Mouse (Mus musculus): ENCODE results near the gene Rapgef1. TPM values are rescaled to one million over a fixed set of nuclear protein-coding genes. Genes with fewer than 3 reads are reported as not detected.
"Not testable (repeated sequence)": the region's sequence is repeated elsewhere in the genome, so short reads cannot be mapped to it uniquely, and the experiment has no call there.

Rapgef1 gene
- polyA plus RNA-seq, 1 experiment from 2014 or later = 15.1 TPM

GRCm38 (mm10) chr2:29771611-29772461 lies 152.3 kb downstream of the Rapgef1 start:
- peak overlapping the region; percentile 38 for H3K27ac ChIP-seq (ENCODE audit: low read depth)
- H3K36me3 ChIP-seq (ENCODE audit: control insufficient read depth, insufficient read depth, low read length) = peaks cover 8% of the 10 kb centered on the region
- ATAC-seq (replicated peaks; ENCODE audit: low FRiP score, low TSS enrichment, low read depth) (peak; percentile 9), DNase-seq (ENCODE audit: low spot score) (no peak)
- no peak overlapping the region for H3K4me3 ChIP-seq (ENCODE audit: low read depth, low read length)
- H3K9ac ChIP-seq (ENCODE audit: low read length) = no peak overlapping the region
- H3K27me3 ChIP-seq (replicated peaks; ENCODE audit: control insufficient read depth, insufficient read depth, low read length) = no peaks in the 10 kb centered on the region
- H3K9me3 ChIP-seq (ENCODE audit: control insufficient read depth, low read length) = no peaks in the 10 kb centered on the region
- 0 out of 2 replicates have a peak, but pooled peaks cover 3% of the 10 kb centered on the region for H3K4me1 ChIP-seq (replicated peaks; ENCODE audit: control insufficient read depth, insufficient read depth, low read length)
- H3K4me2 ChIP-seq (ENCODE audit: low read length) = no peak overlapping the region
- WGBS = 73% methylated on average over 8 of the region's 8 CpGs

GRCm38 (mm10) chr2:29773323-29773722 lies 153.8 kb downstream of the Rapgef1 start:
- Histone ChIP-seq H3K4me1 (replicated peaks; ENCODE audit: control insufficient read depth, insufficient read depth, low read length) (0 out of 2 replicates have a peak, but pooled peaks cover 3% of the 10 kb centered on the region), H3K9ac (ENCODE audit: low read length) (no peak overlapping the region), H3K36me3 (ENCODE audit: control insufficient read depth, insufficient read depth, low read length) (peaks cover 23% of the 10 kb centered on the region), H3K27ac (ENCODE audit: low read depth) (no peak overlapping the region), H3K4me3 (ENCODE audit: low read depth, low read length) (no peak overlapping the region), H3K4me2 (ENCODE audit: low read length) (no peak overlapping the region), H3K27me3 (replicated peaks; ENCODE audit: control insufficient read depth, insufficient read depth, low read length) (no peaks in the 10 kb centered on the region), H3K9me3 (ENCODE audit: control insufficient read depth, low read length) (no peaks in the 10 kb centered on the region)
- WGBS = 78% methylated on average over 4 of the region's 4 CpGs
- 0 out of 2 replicates have a peak, but pooled peaks have one; percentile 28 for ATAC-seq (replicated peaks; ENCODE audit: low FRiP score, low TSS enrichment, low read depth)
- no peak for DNase-seq (ENCODE audit: low spot score)

- not testable (repeated sequence) for H3K4me1 ChIP-seq (replicated peaks; ENCODE audit: control insufficient read depth, insufficient read depth, low read length); H3K27ac ChIP-seq (ENCODE audit: low read depth); H3K9ac ChIP-seq (ENCODE audit: low read length); H3K4me2 ChIP-seq (ENCODE audit: low read length); ATAC-seq (replicated peaks; ENCODE audit: low FRiP score, low TSS enrichment, low read depth); DNase-seq (ENCODE audit: low spot score); H3K4me3 ChIP-seq (ENCODE audit: low read depth, low read length); H3K27me3 ChIP-seq (replicated peaks; ENCODE audit: control insufficient read depth, insufficient read depth, low read length)
- peaks cover 98% of the 10 kb centered on the region for H3K36me3 ChIP-seq (ENCODE audit: control insufficient read depth, insufficient read depth, low read length)
- peaks cover 10% of the 10 kb centered on the region; the same call in 1 of the 2 replicates for H3K9me3 ChIP-seq (ENCODE audit: control insufficient read depth, low read length)
- WGBS = 97% methylated on average over 2 of the region's 2 CpGs
Observed at GRCm38 (mm10) chr2:29781256-29781655, 161.7 kb downstream of the Rapgef1 start.

GRCm38 (mm10) chr2:29784290-29784689 lies 164.8 kb downstream of the Rapgef1 start:
- peaks cover 15% of the 10 kb centered on the region for H3K4me1 ChIP-seq (replicated peaks; ENCODE audit: control insufficient read depth, insufficient read depth, low read length)
- peaks cover 10% of the 10 kb centered on the region; the same call in 1 of the 2 replicates for H3K9me3 ChIP-seq (ENCODE audit: control insufficient read depth, low read length)
- no peak overlapping the region for H3K4me3 ChIP-seq (ENCODE audit: low read depth, low read length)
- WGBS = 75% methylated on average over 4 of the region's 4 CpGs
- peaks cover 70% of the 10 kb centered on the region for H3K36me3 ChIP-seq (ENCODE audit: control insufficient read depth, insufficient read depth, low read length)
- H3K27ac ChIP-seq (ENCODE audit: low read depth) = no peak overlapping the region
- ATAC-seq (replicated peaks; ENCODE audit: low FRiP score, low TSS enrichment, low read depth) (no peak), DNase-seq (ENCODE audit: low spot score) (no peak)
- no peak overlapping the region for H3K9ac ChIP-seq (ENCODE audit: low read length)
- H3K4me2 ChIP-seq (ENCODE audit: low read length) = no peak overlapping the region
- no peaks in the 10 kb centered on the region for H3K27me3 ChIP-seq (replicated peaks; ENCODE audit: control insufficient read depth, insufficient read depth, low read length)

GRCm38 (mm10) chr2:29787104-29787917 lies 167.8 kb downstream of the Rapgef1 start, which contains the start of gene Coq4:
Coq4 (plus strand) TSS chr2:29787493.
- H3K9ac ChIP-seq (ENCODE audit: low read length) = peak within 1 kb of the TSS; percentile 61
- peak; percentile 85 for ATAC-seq (replicated peaks; ENCODE audit: low FRiP score, low TSS enrichment, low read depth)
- no peaks in the 10 kb centered on the region for H3K27me3 ChIP-seq (replicated peaks; ENCODE audit: control insufficient read depth, insufficient read depth, low read length)
- H3K4me1 ChIP-seq (replicated peaks; ENCODE audit: control insufficient read depth, insufficient read depth, low read length) = peaks cover 16% of the 10 kb centered on the region
- H3K9me3 ChIP-seq (ENCODE audit: control insufficient read depth, low read length) = no peaks in the 10 kb centered on the region
- H3K4me2 ChIP-seq (ENCODE audit: low read length) = peak within 1 kb of the TSS; percentile 94
- WGBS = 2% methylated on average over 31 of the region's 31 CpGs
- peak within 1 kb of the TSS; percentile 90 for H3K4me3 ChIP-seq (ENCODE audit: low read depth, low read length)
- H3K36me3 ChIP-seq (ENCODE audit: control insufficient read depth, insufficient read depth, low read length) = peaks cover 60% of the 10 kb centered on the region
- DNase-seq (ENCODE audit: low spot score) = peak; percentile 95
- H3K27ac ChIP-seq (ENCODE audit: low read depth) = peak within 1 kb of the TSS; percentile 69

- WGBS = under 1% methylated on average over 45 of the region's 45 CpGs
- peak within 1 kb of the TSS; percentile 94 for H3K4me2 ChIP-seq (ENCODE audit: low read length)
- H3K9ac ChIP-seq (ENCODE audit: low read length) = peak within 1 kb of the TSS; percentile 61
- H3K9me3 ChIP-seq (ENCODE audit: control insufficient read depth, low read length) = no peaks in the 10 kb centered on the region
- H3K27ac ChIP-seq (ENCODE audit: low read depth) = peak within 1 kb of the TSS; percentile 69
- peak within 1 kb of the TSS; percentile 90 for H3K4me3 ChIP-seq (ENCODE audit: low read depth, low read length)
- peak; percentile 92 for DNase-seq (ENCODE audit: low spot score)
- peaks cover 52% of the 10 kb centered on the region for H3K36me3 ChIP-seq (ENCODE audit: control insufficient read depth, insufficient read depth, low read length)
- peak; percentile 88 for ATAC-seq (replicated peaks; ENCODE audit: low FRiP score, low TSS enrichment, low read depth)
- peaks cover 16% of the 10 kb centered on the region for H3K4me1 ChIP-seq (replicated peaks; ENCODE audit: control insufficient read depth, insufficient read depth, low read length)
- H3K27me3 ChIP-seq (replicated peaks; ENCODE audit: control insufficient read depth, insufficient read depth, low read length) = no peaks in the 10 kb centered on the region
Observed at GRCm38 (mm10) chr2:29787937-29788681, 168.6 kb downstream of the Rapgef1 start, which contains the start of gene Trub2. Trub2 (minus strand) TSS chr2:29788502.

Measured in intestine, embryonic 14.5 days (tissue).